Comparison of ENCODE assay signal across 9 mouse cellular contexts in the genomic region with DNA sequence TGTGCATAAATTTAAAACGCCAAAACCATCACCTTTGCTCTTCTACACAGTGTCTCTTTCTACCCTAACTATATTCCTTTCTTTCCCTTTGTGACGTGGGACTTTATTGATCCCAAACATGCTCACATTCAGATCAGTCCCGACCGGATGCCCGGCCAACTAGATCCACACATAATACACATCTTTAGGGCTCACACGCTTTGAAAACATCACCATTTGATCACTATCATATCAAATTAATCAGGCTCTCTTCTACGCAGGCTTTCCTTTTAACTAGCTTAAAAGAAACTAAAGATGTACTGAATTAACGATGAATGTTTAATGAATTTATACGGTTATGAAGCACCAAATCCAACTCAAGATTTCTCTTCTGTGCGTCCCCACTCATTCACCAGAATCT. TPM values are rescaled to one million over a fixed set of nuclear protein-coding genes. Genes with fewer than 3 reads are reported as not detected.
DNase-seq lines count a peak whose midpoint lies in the region; ATAC-seq and TF ChIP-seq lines count a peak whose summit lies in the region.
"Had no signal": no experiment of that assay in that cellular context is flagged by ENCODE, and none has a peak within 500 bp of the region (broad histone marks: within the 10 kb centered on the region; RNA-seq: fewer than 3 reads in every experiment).

No protein-coding gene starts in this region.

- H3K9ac ChIP-seq in heart, embryonic 12.5 days: peak overlapping the region; percentile 78; the same call in 1 of the 2 replicates
- H3K9ac ChIP-seq in hindbrain, embryonic 14.5 days: peak overlapping the region; percentile 84
- H3K9ac ChIP-seq in midbrain, embryonic 14.5 days (replicated peaks; ENCODE audit: low read length): no peak overlapping the region; the same call in 1 of the 2 replicates

- ATAC-seq in heart, embryonic 12.5 days (ENCODE audit: insufficient number of reproducible peaks, low FRiP score): no peak
- no peak for ATAC-seq in hindbrain, embryonic 14.5 days (ENCODE audit: low FRiP score)
- ATAC-seq in midbrain, embryonic 14.5 days (ENCODE audit: low FRiP score, low TSS enrichment): no peak
- no peak for ATAC-seq in cerebellum, adult (ENCODE audit: insufficient number of reproducible peaks, low FRiP score, low TSS enrichment)

- H3K4me1 ChIP-seq in heart, embryonic 12.5 days (replicated peaks): peaks cover 11% of the 10 kb centered on the region; the same call in 1 of the 2 replicates
- H3K4me1 ChIP-seq in hindbrain, embryonic 14.5 days (replicated peaks; ENCODE audit: control insufficient read depth, insufficient read depth, low read length): peaks cover 19% of the 10 kb centered on the region
- peaks cover 9% of the 10 kb centered on the region for H3K4me1 ChIP-seq in midbrain, embryonic 14.5 days (ENCODE audit: control insufficient read depth, insufficient read depth, low read length)

- H3K36me3 ChIP-seq in heart, embryonic 12.5 days: no peaks in the 10 kb centered on the region
- H3K36me3 ChIP-seq in hindbrain, embryonic 14.5 days (replicated peaks; ENCODE audit: control insufficient read depth, insufficient read depth): no peaks in the 10 kb centered on the region
- H3K36me3 ChIP-seq in midbrain, embryonic 14.5 days (ENCODE audit: control insufficient read depth, insufficient read depth, low read length): no peaks in the 10 kb centered on the region

- no peaks in the 10 kb centered on the region for H3K27me3 ChIP-seq in heart, embryonic 12.5 days (replicated peaks)
- peaks cover 6% of the 10 kb centered on the region; the same call in 1 of the 2 replicates for H3K27me3 ChIP-seq in hindbrain, embryonic 14.5 days (ENCODE audit: control insufficient read depth, insufficient read depth, low read length)
- peaks cover 9% of the 10 kb centered on the region; the same call in 1 of the 2 replicates for H3K27me3 ChIP-seq in midbrain, embryonic 14.5 days (ENCODE audit: control insufficient read depth, insufficient read depth, low read length)

- 17% methylated on average over 10 of the region's 10 CpGs for WGBS in heart, embryonic 12.5 days
- WGBS in hindbrain, embryonic 14.5 days: 4% methylated on average over 10 of the region's 10 CpGs
- WGBS in midbrain, embryonic 14.5 days: 3% methylated on average over 10 of the region's 10 CpGs

- no peaks in the 10 kb centered on the region for H3K9me3 ChIP-seq in heart, embryonic 12.5 days (replicated peaks)
- no peaks in the 10 kb centered on the region for H3K9me3 ChIP-seq in hindbrain, embryonic 14.5 days (ENCODE audit: control insufficient read depth, low read length)
- H3K9me3 ChIP-seq in midbrain, embryonic 14.5 days (ENCODE audit: control insufficient read depth, low read length): no peaks in the 10 kb centered on the region

- no peak for TF ChIP-seq CTCF in brain, embryonic 14.5 days (IDR thresholded peaks at IDR 0.05; ENCODE audit: borderline replicate concordance, extremely low read depth, insufficient read depth, insufficient read length)

- no peak for DNase-seq in heart, postnatal 36 days
- DNase-seq in brain, embryonic 14.5 days (ENCODE audit: low read depth): peak; percentile 56
- DNase-seq in hindbrain, embryonic 14.5 days (ENCODE audit: low spot score): no peak
- DNase-seq in midbrain, embryonic 14.5 days: peak; percentile 52
- DNase-seq in frontal cortex, postnatal 36 days (ENCODE audit: low spot score in 2 of 2): no peak
- DNase-seq in spleen, postnatal 10 days (ENCODE audit: low spot score in 2 of 2): no peak
- DNase-seq: layer of hippocampus, adult 9-11 months had no signal

- no peak for TF ChIP-seq POLR2A in brain, embryonic 14.5 days (IDR thresholded peaks at IDR 0.05; ENCODE audit: borderline replicate concordance, extremely low read depth, insufficient read depth, insufficient read length, poor library complexity, severe bottlenecking)

- H3K4me3 ChIP-seq in heart, embryonic 12.5 days: peak overlapping the region; percentile 81
- H3K4me3 ChIP-seq in hindbrain, embryonic 14.5 days (replicated peaks; ENCODE audit: low read length): peak overlapping the region; percentile 88
- H3K4me3 ChIP-seq in midbrain, embryonic 14.5 days (replicated peaks; ENCODE audit: low read depth, low read length): peak overlapping the region; percentile 79

- intact Hi-C loops in heart, postnatal 36 days (cut with DNase I): loop anchor here (10.0 kb wide), 2 partner anchors 270 to 300 kb away; a partner anchor contains a TSS

- H3K4me2 ChIP-seq in heart, embryonic 12.5 days: peak overlapping the region; percentile 97
- H3K4me2 ChIP-seq in hindbrain, embryonic 14.5 days (replicated peaks): peak overlapping the region; percentile 96
- H3K4me2 ChIP-seq in midbrain, embryonic 14.5 days (ENCODE audit: low read length): peak overlapping the region; percentile 70

- no peak overlapping the region for H3K27ac ChIP-seq in heart, embryonic 12.5 days (ENCODE audit: poor library complexity, severe bottlenecking)
- H3K27ac ChIP-seq in hindbrain, embryonic 14.5 days: no peak overlapping the region
- no peak overlapping the region for H3K27ac ChIP-seq in midbrain, embryonic 14.5 days (replicated peaks; ENCODE audit: low read depth, low read length)

RNA-seq across cellular contexts. Expression of a gene that starts 2.9 kb away (rescaled TPM):
- 1.2 and 1.3 TPM in 2 replicates for polyA plus RNA-seq in heart, embryonic 12.5 days (2016; fragmentation: Nextera tagmentation; extraction: Ambion mirVana)
- total RNA-seq in heart, postnatal 36 days (2021): 1 to 10 TPM; 1.6 to 1.8 TPM
- polyA plus RNA-seq in brain, embryonic 14.5 days (2012; rRNA removed): 4.1 and 5.6 TPM in 2 replicates
- polyA plus RNA-seq in hindbrain, embryonic 14.5 days (2014; fragmentation: Nextera tagmentation; extraction: Ambion mirVana): 3.8 and 4.0 TPM in 2 replicates
- 1.7 and 2.6 TPM in 2 replicates for polyA plus RNA-seq in midbrain, embryonic 14.5 days (2014; fragmentation: Nextera tagmentation; extraction: Ambion mirVana)

RNA-seq across cellular contexts. Expression of a gene that starts 7.2 kb away (rescaled TPM):
- polyA plus RNA-seq in heart, embryonic 12.5 days (2016; fragmentation: Nextera tagmentation; extraction: Ambion mirVana): 6.8 and 8.4 TPM in 2 replicates
- 1 to 10 TPM; 4.5 to 4.6 TPM for total RNA-seq in heart, postnatal 36 days (2021)
- 2.0 and 5.6 TPM in 2 replicates for polyA plus RNA-seq in brain, embryonic 14.5 days (2012; rRNA removed)
- polyA plus RNA-seq in hindbrain, embryonic 14.5 days (2014; fragmentation: Nextera tagmentation; extraction: Ambion mirVana): 4.6 and 5.6 TPM in 2 replicates
- polyA plus RNA-seq in midbrain, embryonic 14.5 days (2014; fragmentation: Nextera tagmentation; extraction: Ambion mirVana): 0.98 and 2.2 TPM in 2 replicates

Comparison
In these comparisons a context has a peak if more than half of its experiments do, and no peak if none do; other contexts are left out.
1. DNase-seq: peak in brain, embryonic 14.5 days (single experiment) and midbrain, embryonic 14.5 days (single experiment); none in heart, postnatal 36 days (0 of 2), hindbrain, embryonic 14.5 days (single experiment), frontal cortex, postnatal 36 days (0 of 2) and spleen, postnatal 10 days (0 of 2).
2. Peak in every context shown above with its lines, with median percentiles within 50 percentile points of each other: H3K4me2 ChIP-seq and H3K4me3 ChIP-seq.